Mouse (Mus musculus): Measurements from ENCODE around the gene Ndufs6.
A peak's percentile ranks its signal among the peaks of the same experiment; 100 is the strongest.

Gene Ndufs6

DNA sequence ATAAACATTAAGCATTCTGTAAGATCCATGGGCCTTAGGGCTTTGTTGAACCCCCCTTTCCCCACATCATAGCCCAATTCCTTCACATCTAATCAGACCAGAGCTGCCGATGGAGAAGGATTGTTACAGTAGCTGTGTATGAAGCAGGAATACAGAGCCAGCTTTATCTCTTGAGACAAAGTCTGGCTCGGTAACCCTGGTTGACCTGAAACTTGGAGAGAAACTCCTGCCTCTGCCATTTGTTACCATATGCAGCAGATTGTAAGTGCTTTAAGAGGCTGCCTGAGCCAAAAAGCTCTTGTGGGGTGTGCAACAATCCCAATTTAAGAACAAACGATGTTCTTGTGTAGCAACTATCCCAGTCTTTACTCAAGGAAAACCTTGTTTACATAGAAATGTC is 3.4 kb upstream of the Ndufs6 start:
- H3K27me3 ChIP-seq (ENCODE audit: control insufficient read depth, insufficient read depth, low read length, poor library complexity, severe bottlenecking), result no peaks in the 10 kb centered on the region
- no peak for DNase-seq (ENCODE audit: low read depth, low spot score)
- H3K36me3 ChIP-seq (ENCODE audit: control insufficient read depth, insufficient read depth, low read length, poor library complexity, severe bottlenecking), result 0 out of 2 replicates have a peak, but pooled peaks cover 2% of the 10 kb centered on the region

DNA sequence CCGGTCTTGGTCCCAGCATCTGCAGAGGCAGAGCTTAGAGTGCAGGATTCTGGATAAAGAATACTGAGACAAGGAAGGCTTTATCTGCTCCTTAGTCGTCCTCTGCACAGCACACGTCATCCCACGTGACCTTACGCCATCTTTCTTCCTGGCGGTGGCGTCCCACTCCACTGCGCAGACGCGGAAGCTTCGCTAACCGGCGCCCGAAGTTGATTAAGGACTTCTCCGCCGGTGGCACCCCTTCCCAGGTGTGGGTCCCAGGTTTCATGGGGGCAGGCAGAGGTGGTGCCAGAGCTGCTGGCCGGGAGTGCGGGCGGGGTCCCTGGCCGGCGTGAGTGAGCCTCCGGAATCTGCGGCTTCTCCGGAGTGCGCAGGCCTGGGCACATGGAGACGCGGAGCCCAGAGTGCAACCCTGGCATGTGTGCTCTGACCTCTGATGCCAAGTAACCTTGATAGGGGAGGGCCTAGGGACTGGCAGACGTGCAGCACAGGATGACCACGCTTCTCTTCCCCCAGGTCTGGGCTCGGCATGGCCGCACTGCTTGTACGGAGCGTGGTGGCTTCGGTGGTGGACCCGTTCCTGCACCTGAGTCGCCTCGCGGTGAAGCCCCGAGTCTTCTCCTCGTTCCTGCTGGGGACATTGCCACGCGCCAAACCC is 2.6 kb upstream of the Ndufs6 start:
- H3K36me3 ChIP-seq (ENCODE audit: control insufficient read depth, insufficient read depth, low read length, poor library complexity, severe bottlenecking), result 0 out of 2 replicates have a peak, but pooled peaks cover 2% of the 10 kb centered on the region
- no peaks in the 10 kb centered on the region for H3K27me3 ChIP-seq (ENCODE audit: control insufficient read depth, insufficient read depth, low read length, poor library complexity, severe bottlenecking)
- DNase-seq (ENCODE audit: low read depth, low spot score), result peak; percentile 91

DNA sequence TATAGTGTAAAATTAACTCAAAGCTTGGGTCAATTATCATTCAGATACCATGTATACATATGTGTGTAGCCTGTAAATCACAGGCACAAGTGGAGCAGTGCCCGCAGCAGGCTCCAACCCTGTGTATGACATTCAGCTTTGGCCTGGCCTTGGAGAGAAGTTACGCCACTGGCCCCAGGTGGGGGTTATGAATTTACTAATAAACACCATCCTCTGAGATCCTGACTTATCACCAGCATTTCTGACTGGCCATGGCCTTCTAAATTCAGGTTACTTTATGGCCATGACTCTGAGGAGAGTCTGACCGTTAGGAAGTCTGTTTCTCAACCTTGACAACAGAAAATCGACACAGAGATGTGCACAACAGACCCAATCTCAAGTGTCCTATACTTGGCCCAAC is 4.9 kb downstream of the Ndufs6 start:
- no peaks in the 10 kb centered on the region for H3K27me3 ChIP-seq (ENCODE audit: control insufficient read depth, insufficient read depth, low read length, poor library complexity, severe bottlenecking)
- peaks cover 2% of the 10 kb centered on the region for H3K36me3 ChIP-seq (ENCODE audit: control insufficient read depth, insufficient read depth, low read length, poor library complexity, severe bottlenecking)
- DNase-seq (ENCODE audit: low read depth, low spot score), result no peak

DNA sequence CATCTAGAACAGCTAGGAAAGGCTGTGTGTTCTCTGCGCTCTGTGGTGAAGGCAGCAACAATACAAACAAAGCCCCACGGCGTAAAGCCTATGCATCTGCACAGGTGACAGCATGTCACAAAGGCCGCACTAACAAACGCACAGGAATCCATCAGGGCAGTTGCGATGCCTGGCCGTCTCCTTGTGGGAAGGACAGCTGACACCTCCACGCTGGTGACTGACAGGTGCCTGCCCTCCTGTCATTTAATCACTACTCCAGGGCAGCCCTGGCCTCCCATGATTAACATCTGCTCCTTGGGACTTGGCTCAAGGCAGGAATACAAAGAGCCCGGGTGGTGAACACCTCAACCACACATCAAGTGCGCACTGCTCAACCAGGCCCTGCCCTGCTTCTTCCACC is 5.7 kb downstream of the Ndufs6 start:
- DNase-seq (ENCODE audit: low read depth, low spot score), result no peak
- peaks cover 2% of the 10 kb centered on the region for H3K36me3 ChIP-seq (ENCODE audit: control insufficient read depth, insufficient read depth, low read length, poor library complexity, severe bottlenecking)
- H3K27me3 ChIP-seq (ENCODE audit: control insufficient read depth, insufficient read depth, low read length, poor library complexity, severe bottlenecking), result no peaks in the 10 kb centered on the region

DNA sequence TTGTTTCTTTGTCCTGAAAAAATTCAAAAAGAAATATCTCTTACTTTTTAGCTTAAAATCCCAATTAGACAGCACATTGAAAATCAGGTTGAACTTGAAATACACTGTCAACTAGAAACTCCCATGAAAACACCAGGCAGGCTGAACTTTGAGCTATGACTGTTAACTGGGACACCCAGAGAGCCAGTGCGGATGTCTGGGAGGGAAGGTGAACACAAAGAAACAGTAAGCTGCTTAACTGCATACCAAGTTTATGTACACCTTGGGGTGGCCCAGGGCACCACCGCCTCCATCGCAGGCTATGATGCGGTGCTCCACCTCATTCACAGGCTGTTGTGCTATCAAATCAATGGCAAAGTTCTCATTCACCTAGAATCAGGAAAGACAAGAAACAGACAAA is 8.3 kb downstream of the Ndufs6 start:
- H3K27me3 ChIP-seq (ENCODE audit: control insufficient read depth, insufficient read depth, low read length, poor library complexity, severe bottlenecking), result no peaks in the 10 kb centered on the region
- DNase-seq (ENCODE audit: low read depth, low spot score), result no peak
- peaks cover 2% of the 10 kb centered on the region for H3K36me3 ChIP-seq (ENCODE audit: control insufficient read depth, insufficient read depth, low read length, poor library complexity, severe bottlenecking)

DNA sequence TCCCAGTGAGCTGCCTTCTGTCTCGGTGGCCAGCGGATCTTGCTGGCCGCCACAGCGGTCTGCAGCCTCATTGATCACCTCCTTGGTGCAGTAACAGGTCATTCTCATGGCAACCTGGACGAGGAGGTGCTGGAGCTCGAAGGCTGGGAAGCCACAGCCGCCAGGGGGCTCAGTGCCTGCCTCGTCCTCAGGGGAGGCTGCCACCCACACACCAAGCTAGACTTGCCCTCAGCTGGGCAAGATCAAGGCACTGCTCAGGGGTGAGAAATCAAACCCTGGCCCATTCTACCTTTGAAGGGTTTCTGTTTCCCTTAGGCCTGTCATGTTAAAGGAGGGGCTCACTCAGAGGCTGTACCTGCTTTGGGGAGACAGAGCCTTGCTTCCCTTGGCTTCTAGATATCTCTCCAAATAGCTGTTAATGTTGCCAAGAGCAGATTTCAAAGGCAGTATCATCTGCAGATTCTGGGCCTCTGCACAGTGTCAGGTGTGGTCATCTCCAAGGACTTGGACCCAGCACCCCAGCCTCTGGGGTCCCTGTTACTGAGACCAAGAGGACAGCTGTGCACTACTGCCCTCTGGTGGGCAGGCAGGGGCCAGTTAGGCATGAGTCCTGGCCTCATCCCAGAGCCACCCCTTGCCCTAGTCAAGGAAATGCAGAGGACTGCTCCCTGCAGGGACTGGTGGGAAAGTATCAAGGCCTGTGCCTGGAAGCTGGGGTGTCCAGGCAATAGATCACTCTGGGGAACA is 18.0 kb downstream of the Ndufs6 start:
- no peaks in the 10 kb centered on the region for H3K36me3 ChIP-seq (ENCODE audit: control insufficient read depth, insufficient read depth, low read length, poor library complexity, severe bottlenecking)
- no peaks in the 10 kb centered on the region for H3K27me3 ChIP-seq (ENCODE audit: control insufficient read depth, insufficient read depth, low read length, poor library complexity, severe bottlenecking)
- peak; percentile 59 for DNase-seq (ENCODE audit: low read depth, low spot score)

DNA sequence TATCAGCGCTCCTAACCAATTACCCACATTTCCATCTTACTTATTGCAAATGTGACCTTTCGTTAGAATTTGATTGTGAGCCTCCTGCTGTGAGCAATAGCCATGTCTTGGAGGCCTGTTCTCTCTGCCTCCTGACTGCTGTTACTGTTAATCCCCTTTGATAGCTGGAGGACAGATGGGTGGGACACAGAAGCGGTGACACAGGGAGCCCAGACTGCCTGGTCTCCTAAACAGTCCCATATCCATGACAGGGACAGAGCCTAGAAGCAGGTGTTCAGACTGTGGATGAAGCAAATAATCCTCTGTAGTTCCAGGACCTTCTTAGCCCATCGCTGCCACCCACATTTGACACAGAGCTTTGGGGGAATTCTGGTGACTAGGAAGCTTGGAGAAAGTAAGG is 21.9 kb downstream of the Ndufs6 start:
- no peak for DNase-seq (ENCODE audit: low read depth, low spot score)
- H3K27me3 ChIP-seq (ENCODE audit: control insufficient read depth, insufficient read depth, low read length, poor library complexity, severe bottlenecking), result no peaks in the 10 kb centered on the region
- H3K36me3 ChIP-seq (ENCODE audit: control insufficient read depth, insufficient read depth, low read length, poor library complexity, severe bottlenecking), result no peaks in the 10 kb centered on the region

DNA sequence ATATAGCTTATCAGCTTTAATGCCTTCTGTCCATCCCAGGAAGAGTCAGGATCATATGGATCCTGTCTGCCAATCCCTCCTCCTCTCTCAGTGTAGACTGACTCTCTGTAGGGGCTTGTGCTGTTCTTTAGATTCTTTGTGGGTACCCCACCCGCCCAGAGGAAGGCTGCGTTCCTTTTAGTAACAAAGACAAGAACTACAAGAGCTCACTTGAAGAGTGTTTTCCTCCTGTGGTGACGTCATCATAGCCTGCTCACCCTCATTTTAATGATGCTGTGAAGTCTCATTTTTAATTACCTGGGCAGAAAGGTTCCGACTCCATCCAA is 22.3 kb downstream of the Ndufs6 start:
- DNase-seq (ENCODE audit: low read depth, low spot score), result no peak
- Histone ChIP-seq H3K27me3 (ENCODE audit: control insufficient read depth, insufficient read depth, low read length, poor library complexity, severe bottlenecking) (no peaks in the 10 kb centered on the region), H3K36me3 (ENCODE audit: control insufficient read depth, insufficient read depth, low read length, poor library complexity, severe bottlenecking) (no peaks in the 10 kb centered on the region)

DNA sequence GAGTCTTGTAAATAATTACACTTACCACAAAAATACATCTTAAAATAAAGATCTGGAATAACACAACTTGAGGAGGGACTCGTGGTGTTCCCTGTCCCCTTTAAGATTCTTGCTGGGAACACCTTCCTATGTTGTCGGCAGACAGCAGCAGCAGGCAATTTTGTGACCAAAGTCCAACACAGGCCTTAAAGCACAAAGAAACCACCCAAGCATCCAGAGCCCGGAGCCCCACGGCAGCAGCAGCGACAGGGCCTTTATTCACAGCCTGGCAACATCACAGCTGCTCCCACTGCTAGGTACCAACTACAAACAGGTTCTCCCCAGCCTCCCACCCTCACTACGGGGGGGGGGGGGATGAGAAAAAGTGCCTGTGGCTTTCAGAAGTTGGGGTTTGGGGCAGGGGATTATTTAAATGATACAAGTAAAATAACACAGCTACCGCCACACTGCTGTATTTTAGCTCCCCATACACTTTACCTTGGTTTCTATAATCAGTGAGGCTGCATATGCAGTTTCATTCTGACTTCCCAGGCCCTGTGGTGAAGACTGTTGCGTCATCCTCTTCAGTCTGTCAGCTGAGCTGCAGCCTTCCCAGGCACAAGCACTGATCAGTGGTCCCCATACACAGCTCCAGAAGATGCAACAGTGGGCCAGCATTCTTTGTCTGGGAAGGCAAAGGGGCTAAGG is 22.8 kb downstream of the Ndufs6 start:
- DNase-seq (ENCODE audit: low read depth, low spot score), result no peak
- Histone ChIP-seq H3K27me3 (ENCODE audit: control insufficient read depth, insufficient read depth, low read length, poor library complexity, severe bottlenecking) (no peaks in the 10 kb centered on the region), H3K36me3 (ENCODE audit: control insufficient read depth, insufficient read depth, low read length, poor library complexity, severe bottlenecking) (no peaks in the 10 kb centered on the region)

DNA sequence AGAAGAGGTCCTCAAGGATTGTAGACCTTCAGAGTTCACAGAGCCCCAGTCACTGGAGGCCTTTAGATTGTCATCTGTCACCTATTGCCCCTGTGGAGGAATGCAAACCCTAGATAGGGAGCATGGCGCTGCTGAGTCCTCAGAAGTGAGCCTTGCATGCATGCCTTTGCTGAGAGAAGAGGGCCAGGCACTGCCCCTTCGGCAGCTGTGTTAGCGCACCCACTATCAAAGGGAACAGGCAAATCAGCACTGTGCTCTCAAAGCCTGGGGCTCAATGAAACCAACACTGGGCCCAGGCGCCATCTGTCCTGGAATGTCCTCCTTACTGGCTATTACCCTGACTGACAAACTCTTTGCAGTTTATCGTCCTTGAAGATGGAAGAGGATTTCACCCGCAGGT is 23.6 kb downstream of the Ndufs6 start:
- H3K27me3 ChIP-seq (ENCODE audit: control insufficient read depth, insufficient read depth, low read length, poor library complexity, severe bottlenecking), result no peaks in the 10 kb centered on the region
- DNase-seq (ENCODE audit: low read depth, low spot score), result no peak
- no peaks in the 10 kb centered on the region for H3K36me3 ChIP-seq (ENCODE audit: control insufficient read depth, insufficient read depth, low read length, poor library complexity, severe bottlenecking)

DNA sequence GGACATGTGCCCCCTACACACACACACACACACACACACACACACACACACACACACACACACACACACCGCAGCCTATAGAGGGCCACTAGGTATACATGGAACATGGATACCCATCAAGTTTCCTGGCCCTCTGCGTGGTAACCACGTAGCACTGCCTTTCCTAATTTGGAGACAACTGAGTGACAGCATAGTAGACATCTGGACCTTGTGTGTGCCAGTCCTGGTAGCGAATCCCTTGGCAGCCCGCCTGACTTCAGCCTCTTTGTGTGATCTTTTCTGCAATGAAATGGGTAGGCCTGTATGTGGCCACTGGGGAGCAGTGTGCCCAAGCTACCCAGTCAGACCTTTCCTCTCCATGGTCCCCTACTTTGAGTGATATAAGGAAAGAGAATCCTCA is 29.0 kb downstream of the Ndufs6 start:
- no peak for DNase-seq (ENCODE audit: low read depth, low spot score)
- Histone ChIP-seq H3K27me3 (ENCODE audit: control insufficient read depth, insufficient read depth, low read length, poor library complexity, severe bottlenecking) (no peaks in the 10 kb centered on the region), H3K36me3 (ENCODE audit: control insufficient read depth, insufficient read depth, low read length, poor library complexity, severe bottlenecking) (no peaks in the 10 kb centered on the region)

DNA sequence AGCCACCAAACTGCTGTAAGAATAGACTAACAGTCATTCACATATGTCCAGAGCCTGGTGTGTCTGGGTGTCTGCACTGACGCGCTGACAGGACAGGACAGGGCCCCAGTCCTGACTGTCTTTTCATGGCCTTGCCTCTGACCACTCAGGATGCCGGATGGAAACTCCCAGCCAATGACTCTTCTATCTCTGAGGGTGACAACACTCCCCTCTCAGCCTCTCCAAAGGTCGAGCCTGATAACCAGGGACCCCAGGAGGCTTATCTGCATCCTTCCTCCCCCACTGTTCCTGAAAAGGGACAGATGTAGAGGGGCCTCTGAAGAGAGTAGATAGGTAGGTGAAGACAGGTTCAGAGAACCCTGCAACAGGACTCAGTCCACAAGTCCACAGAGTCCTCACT is 29.6 kb downstream of the Ndufs6 start:
- no peak for DNase-seq (ENCODE audit: low read depth, low spot score)
- Histone ChIP-seq H3K36me3 (ENCODE audit: control insufficient read depth, insufficient read depth, low read length, poor library complexity, severe bottlenecking) (no peaks in the 10 kb centered on the region), H3K27me3 (ENCODE audit: control insufficient read depth, insufficient read depth, low read length, poor library complexity, severe bottlenecking) (no peaks in the 10 kb centered on the region)

DNA sequence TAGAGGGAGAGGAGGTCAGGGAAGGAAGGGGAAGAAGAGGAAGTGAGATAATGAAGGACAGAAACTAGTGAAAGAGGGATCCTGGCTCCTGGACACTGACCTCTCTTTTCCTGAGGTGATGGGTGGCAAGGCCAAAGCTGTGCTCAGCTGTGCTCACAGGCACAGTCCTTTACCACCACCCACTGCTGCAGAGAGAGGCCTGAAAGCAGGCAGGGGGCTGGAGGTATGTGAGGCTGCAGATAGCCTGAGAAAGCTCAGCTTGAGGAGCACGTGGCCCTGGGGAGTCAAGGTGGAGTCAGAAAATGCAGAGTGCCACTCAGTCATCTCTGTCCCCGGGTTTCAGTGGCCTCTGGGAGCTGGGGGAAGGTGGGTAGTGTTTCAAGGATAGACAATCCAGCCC is 37.2 kb downstream of the Ndufs6 start:
- H3K27me3 ChIP-seq (ENCODE audit: control insufficient read depth, insufficient read depth, low read length, poor library complexity, severe bottlenecking), result no peaks in the 10 kb centered on the region
- no peaks in the 10 kb centered on the region for H3K36me3 ChIP-seq (ENCODE audit: control insufficient read depth, insufficient read depth, low read length, poor library complexity, severe bottlenecking)
- DNase-seq (ENCODE audit: low read depth, low spot score), result no peak

DNA sequence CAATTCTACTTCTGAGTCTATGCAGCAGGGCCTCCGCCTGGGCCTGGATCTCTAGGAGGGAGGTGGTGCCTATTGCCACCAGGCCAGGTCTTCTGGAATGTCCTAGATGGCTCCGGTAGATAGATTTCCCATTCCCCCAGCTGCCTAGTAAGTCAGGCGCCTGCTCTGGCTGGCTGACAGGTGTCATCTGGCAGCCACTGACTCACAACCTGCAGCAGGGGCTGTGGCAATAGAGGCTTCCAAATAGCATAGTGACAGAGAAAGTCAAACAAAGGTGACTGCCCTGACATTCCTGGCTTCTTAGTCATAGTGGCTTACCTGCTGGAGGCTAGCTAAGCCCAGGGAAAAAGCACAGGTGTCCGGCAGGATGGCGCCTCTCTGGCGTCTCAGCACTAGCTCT is 38.1 kb downstream of the Ndufs6 start:
- Histone ChIP-seq H3K36me3 (ENCODE audit: control insufficient read depth, insufficient read depth, low read length, poor library complexity, severe bottlenecking) (no peaks in the 10 kb centered on the region), H3K27me3 (ENCODE audit: control insufficient read depth, insufficient read depth, low read length, poor library complexity, severe bottlenecking) (no peaks in the 10 kb centered on the region)
- DNase-seq (ENCODE audit: low read depth, low spot score), result no peak

DNA sequence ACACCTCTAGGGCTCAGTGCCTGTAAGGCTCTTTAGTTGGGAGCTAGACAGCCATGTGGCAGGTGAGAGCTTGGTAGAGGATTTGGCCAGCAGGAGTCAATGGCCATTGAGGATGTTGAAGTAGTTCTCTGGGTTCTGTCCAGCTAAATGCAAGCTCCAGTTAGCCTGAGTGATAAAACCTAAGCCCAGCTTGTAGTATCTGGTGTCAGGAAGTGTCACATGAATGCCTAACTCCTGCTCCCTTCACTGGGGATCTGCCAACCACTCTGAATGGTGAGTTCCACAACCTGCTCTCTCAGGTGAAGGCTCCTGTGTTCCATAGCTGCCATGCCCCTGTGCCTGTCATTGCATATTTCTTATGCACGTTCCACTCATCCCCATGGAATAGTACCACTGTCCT is 44.8 kb downstream of the Ndufs6 start:
- no peak for DNase-seq (ENCODE audit: low read depth, low spot score)
- Histone ChIP-seq H3K36me3 (ENCODE audit: control insufficient read depth, insufficient read depth, low read length, poor library complexity, severe bottlenecking) (no peaks in the 10 kb centered on the region), H3K27me3 (ENCODE audit: control insufficient read depth, insufficient read depth, low read length, poor library complexity, severe bottlenecking) (no peaks in the 10 kb centered on the region)

Data from splenic B cell, adult 2 months (primary cell).